Mouse (Mus musculus): ENCODE measurements around the gene Chchd10. TPM values are rescaled to one million over a fixed set of nuclear protein-coding genes. Genes with fewer than 3 reads are reported as not detected.

Gene Chchd10
- polyA plus RNA-seq, 1 experiment from 2014 or later, result 682 TPM

GRCm38 (mm10) chr10:75945213-75945612, 12.3 kb downstream of the Chchd10 start:
- H3K36me3 ChIP-seq (ENCODE audit: control insufficient read depth, insufficient read depth, low read length), result no peaks in the 10 kb centered on the region; the same call in 1 of the 2 replicates
- H3K27ac ChIP-seq (replicated peaks in 1 of 2; ENCODE audit: control insufficient read depth in 1 of 2, insufficient read depth in 1 of 2, low read depth in 2 of 2, low read length in 2 of 2), result no peak overlapping the region
- WGBS, result 86% methylated on average over 7 of the region's 7 CpGs
- H3K4me3 ChIP-seq (ENCODE audit: control insufficient read depth in 1 of 2, insufficient read depth in 1 of 2, low read depth in 1 of 2, low read length in 2 of 2), result no peak overlapping the region
- no peak overlapping the region for H3K4me2 ChIP-seq (ENCODE audit: low read length)
- peaks cover 6% of the 10 kb centered on the region for H3K27me3 ChIP-seq (ENCODE audit: control insufficient read depth, insufficient read depth, low read length)
- no peak for ATAC-seq (ENCODE audit: insufficient number of reproducible peaks, insufficient read depth, low FRiP score, low read depth)
- no peaks in the 10 kb centered on the region for H3K9me3 ChIP-seq (ENCODE audit: control insufficient read depth, low read length)
- H3K9ac ChIP-seq (ENCODE audit: low read length), result no peak overlapping the region
- peaks cover 0 to 4% of the 10 kb centered on the region in 2 experiments; a peak in 3 of 4 replicates for H3K4me1 ChIP-seq (ENCODE audit: control insufficient read depth in 2 of 2, insufficient read depth in 2 of 2, low read length in 2 of 2)

- WGBS, result 76% methylated on average over 7 of the region's 7 CpGs
- H3K4me2 ChIP-seq (ENCODE audit: low read length), result no peak overlapping the region
- no peaks in the 10 kb centered on the region for H3K36me3 ChIP-seq (ENCODE audit: control insufficient read depth, insufficient read depth, low read length)
Measured at GRCm38 (mm10) chr10:75945896-75946295, 13.0 kb downstream of the Chchd10 start.

GRCm38 (mm10) chr10:75948079-75948478, 15.1 kb downstream of the Chchd10 start:
- Histone ChIP-seq H3K4me3 (ENCODE audit: control insufficient read depth in 1 of 2, insufficient read depth in 1 of 2, low read depth in 1 of 2, low read length in 2 of 2) (no peak overlapping the region), H3K9ac (ENCODE audit: low read length) (no peak overlapping the region), H3K9me3 (ENCODE audit: control insufficient read depth, low read length) (no peaks in the 10 kb centered on the region), H3K36me3 (ENCODE audit: control insufficient read depth, insufficient read depth, low read length) (no peaks in the 10 kb centered on the region), H3K4me2 (ENCODE audit: low read length) (no peak overlapping the region), H3K27me3 (ENCODE audit: control insufficient read depth, insufficient read depth, low read length) (peaks cover 11% of the 10 kb centered on the region), H3K27ac (replicated peaks in 1 of 2; ENCODE audit: control insufficient read depth in 1 of 2, insufficient read depth in 1 of 2, low read depth in 2 of 2, low read length in 2 of 2) (no peak overlapping the region), H3K4me1 (ENCODE audit: control insufficient read depth in 2 of 2, insufficient read depth in 2 of 2, low read length in 2 of 2) (peaks cover 5 to 13% of the 10 kb centered on the region in 2 experiments)
- no peak for ATAC-seq (ENCODE audit: insufficient number of reproducible peaks, insufficient read depth, low FRiP score, low read depth)
- 70% methylated on average over 5 of the region's 5 CpGs for WGBS

More at GRCm38 (mm10) chr10:75945896-75946295, 13.0 kb downstream of the Chchd10 start:
- H3K27ac ChIP-seq (replicated peaks in 1 of 2; ENCODE audit: control insufficient read depth in 1 of 2, insufficient read depth in 1 of 2, low read depth in 2 of 2, low read length in 2 of 2), result no peak overlapping the region
- no peaks in the 10 kb centered on the region for H3K9me3 ChIP-seq (ENCODE audit: control insufficient read depth, low read length)
- H3K9ac ChIP-seq (ENCODE audit: low read length), result no peak overlapping the region
- H3K4me1 ChIP-seq (ENCODE audit: control insufficient read depth in 2 of 2, insufficient read depth in 2 of 2, low read length in 2 of 2), result peaks cover 3 to 10% of the 10 kb centered on the region in 2 experiments
- peaks cover 6% of the 10 kb centered on the region for H3K27me3 ChIP-seq (ENCODE audit: control insufficient read depth, insufficient read depth, low read length)
- no peak overlapping the region for H3K4me3 ChIP-seq (ENCODE audit: control insufficient read depth in 1 of 2, insufficient read depth in 1 of 2, low read depth in 1 of 2, low read length in 2 of 2)
- ATAC-seq (ENCODE audit: insufficient number of reproducible peaks, insufficient read depth, low FRiP score, low read depth), result no peak

GRCm38 (mm10) chr10:75949053-75950045, 16.4 kb downstream of the Chchd10 start:
- H3K4me3 ChIP-seq (ENCODE audit: control insufficient read depth in 1 of 2, insufficient read depth in 1 of 2, low read depth in 1 of 2, low read length in 2 of 2), result no peak overlapping the region
- H3K36me3 ChIP-seq (ENCODE audit: control insufficient read depth, insufficient read depth, low read length), result no peaks in the 10 kb centered on the region
- 75% methylated on average over 22 of the region's 22 CpGs for WGBS
- no peaks in the 10 kb centered on the region for H3K9me3 ChIP-seq (ENCODE audit: control insufficient read depth, low read length)
- H3K27ac ChIP-seq (replicated peaks in 1 of 2; ENCODE audit: control insufficient read depth in 1 of 2, insufficient read depth in 1 of 2, low read depth in 2 of 2, low read length in 2 of 2), result no peak overlapping the region
- no peak for ATAC-seq (ENCODE audit: insufficient number of reproducible peaks, insufficient read depth, low FRiP score, low read depth)
- H3K27me3 ChIP-seq (ENCODE audit: control insufficient read depth, insufficient read depth, low read length), result peaks cover 18% of the 10 kb centered on the region
- H3K9ac ChIP-seq (ENCODE audit: low read length), result no peak overlapping the region
- H3K4me1 ChIP-seq (ENCODE audit: control insufficient read depth in 2 of 2, insufficient read depth in 2 of 2, low read length in 2 of 2), result peaks cover 9 to 11% of the 10 kb centered on the region in 2 experiments
- H3K4me2 ChIP-seq (ENCODE audit: low read length), result no peak overlapping the region

GRCm38 (mm10) chr10:75950791-75951210, 17.9 kb downstream of the Chchd10 start:
- no peaks in the 10 kb centered on the region for H3K36me3 ChIP-seq (ENCODE audit: control insufficient read depth, insufficient read depth, low read length)
- H3K9ac ChIP-seq (ENCODE audit: low read length), result peak overlapping the region; percentile 73
- no peak overlapping the region for H3K27ac ChIP-seq (replicated peaks in 1 of 2; ENCODE audit: control insufficient read depth in 1 of 2, insufficient read depth in 1 of 2, low read depth in 2 of 2, low read length in 2 of 2)
- peak overlapping the region; percentile 53 to 62 for H3K4me3 ChIP-seq (ENCODE audit: control insufficient read depth in 1 of 2, insufficient read depth in 1 of 2, low read depth in 1 of 2, low read length in 2 of 2)
- WGBS, result 2% methylated on average over 23 of the region's 23 CpGs
- no peak; the same call in 1 of the 2 replicates for ATAC-seq (ENCODE audit: insufficient number of reproducible peaks, insufficient read depth, low FRiP score, low read depth)
- H3K4me2 ChIP-seq (ENCODE audit: low read length), result peak overlapping the region; percentile 95
- no peaks in the 10 kb centered on the region for H3K9me3 ChIP-seq (ENCODE audit: control insufficient read depth, low read length)
- H3K27me3 ChIP-seq (ENCODE audit: control insufficient read depth, insufficient read depth, low read length), result peaks cover 18% of the 10 kb centered on the region
- H3K4me1 ChIP-seq (ENCODE audit: control insufficient read depth in 2 of 2, insufficient read depth in 2 of 2, low read length in 2 of 2), result peaks cover 8 to 11% of the 10 kb centered on the region in 2 experiments

GRCm38 (mm10) chr10:75951424-75952050, 18.6 kb downstream of the Chchd10 start:
- peak overlapping the region; percentile 95 for H3K4me2 ChIP-seq (ENCODE audit: low read length)
- peak overlapping the region; percentile 73 for H3K9ac ChIP-seq (ENCODE audit: low read length)
- no peaks in the 10 kb centered on the region for H3K36me3 ChIP-seq (ENCODE audit: control insufficient read depth, insufficient read depth, low read length)
- H3K27me3 ChIP-seq (ENCODE audit: control insufficient read depth, insufficient read depth, low read length), result peaks cover 18% of the 10 kb centered on the region
- WGBS, result 2% methylated on average over 13 of the region's 13 CpGs
- peak overlapping the region; percentile 53 to 62 for H3K4me3 ChIP-seq (ENCODE audit: control insufficient read depth in 1 of 2, insufficient read depth in 1 of 2, low read depth in 1 of 2, low read length in 2 of 2)
- H3K9me3 ChIP-seq (ENCODE audit: control insufficient read depth, low read length), result no peaks in the 10 kb centered on the region
- peaks cover 8 to 11% of the 10 kb centered on the region in 2 experiments for H3K4me1 ChIP-seq (ENCODE audit: control insufficient read depth in 2 of 2, insufficient read depth in 2 of 2, low read length in 2 of 2)
- H3K27ac ChIP-seq (replicated peaks in 1 of 2; ENCODE audit: control insufficient read depth in 1 of 2, insufficient read depth in 1 of 2, low read depth in 2 of 2, low read length in 2 of 2), result no peak overlapping the region
- ATAC-seq (ENCODE audit: insufficient number of reproducible peaks, insufficient read depth, low FRiP score, low read depth), result 0 out of 2 replicates have a peak, but pooled peaks have one; percentile 37

GRCm38 (mm10) chr10:75954381-75954811, 21.5 kb downstream of the Chchd10 start, which contains the start of gene Gm5134:
Gene Gm5134 (plus strand): TSS chr10:75954514.
- no peak for ATAC-seq (ENCODE audit: insufficient number of reproducible peaks, insufficient read depth, low FRiP score, low read depth)
- 14% methylated on average over 20 of the region's 20 CpGs for WGBS
- H3K9ac ChIP-seq (ENCODE audit: low read length), result peak within 1 kb of the TSS; percentile 42; the same call in 1 of the 2 replicates
- no peaks in the 10 kb centered on the region for H3K36me3 ChIP-seq (ENCODE audit: control insufficient read depth, insufficient read depth, low read length)
- peaks cover 8 to 11% of the 10 kb centered on the region in 2 experiments for H3K4me1 ChIP-seq (ENCODE audit: control insufficient read depth in 2 of 2, insufficient read depth in 2 of 2, low read length in 2 of 2)
- peak within 1 kb of the TSS; percentile 60 for H3K4me2 ChIP-seq (ENCODE audit: low read length)
- H3K27ac ChIP-seq (replicated peaks in 1 of 2; ENCODE audit: control insufficient read depth in 1 of 2, insufficient read depth in 1 of 2, low read depth in 2 of 2, low read length in 2 of 2), result no peak within 1 kb of the TSS
- peak within 1 kb of the TSS; percentile 21 to 30 for H3K4me3 ChIP-seq (ENCODE audit: control insufficient read depth in 1 of 2, insufficient read depth in 1 of 2, low read depth in 1 of 2, low read length in 2 of 2)
- H3K27me3 ChIP-seq (ENCODE audit: control insufficient read depth, insufficient read depth, low read length), result peaks cover 18% of the 10 kb centered on the region
- no peaks in the 10 kb centered on the region for H3K9me3 ChIP-seq (ENCODE audit: control insufficient read depth, low read length)

Measured in heart, embryonic 14.5 days (tissue).